Mouse (Mus musculus): ENCODE measurements around the gene Pde3b.

- TF ChIP-seq EP300 (IDR thresholded peaks at IDR 0.05; ENCODE audit: low read depth) (no peak), CTCF (IDR thresholded peaks at IDR 0.05; ENCODE audit: low read depth) (no peak)
These were observed 44.8 kb downstream of the Pde3b start for GRCm38 (mm10) chr7:114459909-114460308.
